27 mouse cellular contexts compared by ENCODE assay signal in the genomic region with DNA sequence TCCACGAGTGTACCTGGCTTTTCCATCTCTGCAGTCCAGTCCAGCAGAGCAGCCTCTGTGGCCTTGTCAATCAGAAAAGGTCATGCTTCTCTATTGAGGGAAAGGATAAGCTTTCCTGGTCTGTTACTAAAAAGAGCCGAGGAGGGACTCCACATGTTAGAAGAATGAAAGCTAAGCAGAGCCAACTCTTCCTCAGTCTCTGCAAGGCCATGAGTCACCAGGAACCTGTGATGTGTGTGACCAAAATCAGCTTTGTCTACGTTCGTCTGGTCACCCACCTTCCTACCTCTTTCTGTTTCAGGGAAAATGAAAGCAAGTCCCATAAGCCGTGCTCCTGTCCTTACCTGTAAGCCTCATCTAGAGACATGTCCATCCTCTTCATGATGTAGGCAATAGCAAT.
"Had no signal": no experiment of that assay in that cellular context is flagged by ENCODE, and none has a peak within 500 bp of the region (broad histone marks: within the 10 kb centered on the region; RNA-seq: fewer than 3 reads in every experiment).

No protein-coding gene starts in this region.

- H3K36me3 ChIP-seq: neural tube, embryonic 15.5 days had no signal

- ATAC-seq: midbrain, embryonic 13.5 days; midbrain, embryonic 16.5 days had no signal

- H3K4me2 ChIP-seq: kidney, embryonic 15.5 days; limb, embryonic 12.5 days; limb, embryonic 15.5 days; liver, embryonic 11.5 days; liver, embryonic 15.5 days; lung, embryonic 15.5 days; midbrain, embryonic 13.5 days; neural tube, embryonic 12.5 days; neural tube, embryonic 15.5 days; stomach, embryonic 15.5 days had no signal

- H3K4me3 ChIP-seq: kidney, embryonic 15.5 days; left cerebral cortex, adult 2 months; limb, embryonic 12.5 days; limb, embryonic 15.5 days; liver, embryonic 15.5 days; lung, embryonic 15.5 days; megakaryocyte, embryonic 14.5 days; midbrain, embryonic 10.5 days; midbrain, embryonic 13.5 days; myocyte; neural tube, embryonic 12.5 days; neural tube, embryonic 15.5 days; stomach, embryonic 15.5 days had no signal

- H3K27ac ChIP-seq: kidney, embryonic 15.5 days; left cerebral cortex, adult 2 months; limb, embryonic 12.5 days; limb, embryonic 15.5 days; liver, embryonic 15.5 days; lung, embryonic 15.5 days; midbrain, embryonic 10.5 days; midbrain, embryonic 13.5 days; neural tube, embryonic 12.5 days; neural tube, embryonic 15.5 days; stomach, embryonic 15.5 days had no signal

- H3K27me3 ChIP-seq: kidney, embryonic 15.5 days; limb, embryonic 12.5 days; limb, embryonic 15.5 days; liver, embryonic 15.5 days; lung, embryonic 15.5 days; megakaryocyte, embryonic 14.5 days; midbrain, embryonic 13.5 days; neural tube, embryonic 12.5 days; neural tube, embryonic 15.5 days; stomach, embryonic 15.5 days had no signal

- H3K9me3 ChIP-seq: kidney, embryonic 15.5 days; limb, embryonic 12.5 days; limb, embryonic 15.5 days; liver, embryonic 15.5 days; lung, embryonic 15.5 days; megakaryocyte, embryonic 14.5 days; midbrain, embryonic 10.5 days; midbrain, embryonic 13.5 days; neural tube, embryonic 12.5 days; neural tube, embryonic 15.5 days; stomach, embryonic 15.5 days had no signal

- DNase-seq: kidney, adult 8-10 months; kidney, postnatal 10 days; kidney, postnatal 36 days; layer of hippocampus, postnatal 36 days; lung, adult 18-20 months; lung, postnatal 10 days; lung, postnatal 36 days; right cerebral cortex, adult 18-20 months; right cerebral cortex, postnatal 14 days; right cerebral cortex, postnatal 4 days; spleen, adult 18-20 months; thymus, postnatal 25 days had no signal

- H3K4me1 ChIP-seq: kidney, embryonic 15.5 days; limb, embryonic 12.5 days; lung, embryonic 15.5 days; midbrain, embryonic 10.5 days; midbrain, embryonic 13.5 days; neural tube, embryonic 12.5 days; neural tube, embryonic 15.5 days; stomach, embryonic 15.5 days had no signal

- H3K9ac ChIP-seq: kidney, embryonic 15.5 days; limb, embryonic 12.5 days; limb, embryonic 15.5 days; liver, embryonic 15.5 days; lung, embryonic 15.5 days; midbrain, embryonic 13.5 days; neural tube, embryonic 12.5 days; neural tube, embryonic 15.5 days; stomach, embryonic 15.5 days had no signal
